Mouse (Mus musculus) ES-Bruce4 (cell line): Measurements from ENCODE around the gene Apol8. TPM values are rescaled to one million over a fixed set of nuclear protein-coding genes. Genes with fewer than 3 reads are reported as not detected.
"Not testable (repeated sequence)": the region's sequence is repeated elsewhere in the genome, so short reads cannot be mapped to it uniquely, and the experiment has no call there.

Experiments
- H3K27ac ChIP-seq: 2 replicates; pipeline ENCODE4 v1.5.1; 2012; ENCODE audit warnings: low read length, inconsistent platforms; ENCODE audit not compliant: insufficient read depth
- H3K27me3 ChIP-seq: 2 replicates; pipeline ENCODE4 v1.6.1; 2012; ENCODE audit warnings: mild to moderate bottlenecking, low read length, inconsistent platforms; ENCODE audit not compliant: control insufficient read depth, poor library complexity, insufficient read depth, severe bottlenecking
- H3K36me3 ChIP-seq: 2 replicates; pipeline ENCODE4 v1.6.1; 2012; ENCODE audit warnings: inconsistent platforms, mild to moderate bottlenecking, low read length, moderate library complexity; ENCODE audit not compliant: control insufficient read depth, poor library complexity, insufficient read depth, severe bottlenecking
- H3K4me1 ChIP-seq: one replicate; pipeline ENCODE4 v1.8.1; 2011; ENCODE audit warnings: low read length; ENCODE audit not compliant: control insufficient read depth, insufficient read depth
- H3K4me3 ChIP-seq: 2 replicates; pipeline ENCODE4 v1.5.1; 2011; ENCODE audit warnings: low read depth, mild to moderate bottlenecking, low read length
- H3K9ac ChIP-seq: 2 replicates; pipeline ENCODE4 v1.6.1; 2012; ENCODE audit warnings: low read depth, mild to moderate bottlenecking, inconsistent platforms; ENCODE audit not compliant: poor library complexity, severe bottlenecking
- H3K9me3 ChIP-seq: replicated peaks from 2 replicates; pipeline ENCODE4 v1.6.1; 2012; ENCODE audit warnings: mild to moderate bottlenecking, low read length, inconsistent platforms; ENCODE audit not compliant: control insufficient read depth, poor library complexity, insufficient read depth, severe bottlenecking
- polyA plus RNA-seq: library from polyadenylated mRNA; stranded (reverse); fragments of >200 nt; gene quantifications from 2 replicates; pipeline ENCODE4 v1.2.4, GENCODE M21; 2011; ENCODE audit warnings: low read depth; ENCODE audit not compliant: missing spikeins, insufficient read depth, insufficient read length

The Apol8 gene
- polyA plus RNA-seq, 1 experiment: 1.4 TPM

DNA sequence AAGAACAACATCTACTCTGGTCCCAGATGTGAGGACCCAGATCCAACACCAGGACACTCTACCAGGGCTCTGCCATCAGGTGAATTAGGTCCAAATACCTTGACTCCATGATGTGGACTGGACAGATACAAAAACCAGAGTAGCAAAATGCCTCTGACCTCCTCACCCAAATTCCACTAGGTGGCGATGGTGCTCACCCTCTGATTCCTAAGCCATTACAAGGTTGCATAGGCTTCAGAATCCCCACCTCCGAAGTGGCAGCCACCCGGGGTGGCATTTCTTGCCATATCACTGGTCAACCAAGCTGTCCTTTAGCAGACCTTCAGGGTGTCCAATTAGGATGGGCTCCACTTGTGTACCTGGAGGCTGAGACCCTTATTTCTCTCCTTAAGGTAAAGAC lies 29.7 kb downstream of the Apol8 start:
- H3K9me3 ChIP-seq, H3K4me1 ChIP-seq, H3K36me3 ChIP-seq, H3K27ac ChIP-seq, H3K9ac ChIP-seq, H3K27me3 ChIP-seq, H3K4me3 ChIP-seq: not testable (repeated sequence)

GRCm38 (mm10) chr15:77725393-77726020 lies 31.3 kb downstream of the Apol8 start:
- H3K27ac ChIP-seq, H3K9me3 ChIP-seq, H3K4me1 ChIP-seq, H3K36me3 ChIP-seq, H3K4me3 ChIP-seq, H3K9ac ChIP-seq, H3K27me3 ChIP-seq: not testable (repeated sequence)

DNA sequence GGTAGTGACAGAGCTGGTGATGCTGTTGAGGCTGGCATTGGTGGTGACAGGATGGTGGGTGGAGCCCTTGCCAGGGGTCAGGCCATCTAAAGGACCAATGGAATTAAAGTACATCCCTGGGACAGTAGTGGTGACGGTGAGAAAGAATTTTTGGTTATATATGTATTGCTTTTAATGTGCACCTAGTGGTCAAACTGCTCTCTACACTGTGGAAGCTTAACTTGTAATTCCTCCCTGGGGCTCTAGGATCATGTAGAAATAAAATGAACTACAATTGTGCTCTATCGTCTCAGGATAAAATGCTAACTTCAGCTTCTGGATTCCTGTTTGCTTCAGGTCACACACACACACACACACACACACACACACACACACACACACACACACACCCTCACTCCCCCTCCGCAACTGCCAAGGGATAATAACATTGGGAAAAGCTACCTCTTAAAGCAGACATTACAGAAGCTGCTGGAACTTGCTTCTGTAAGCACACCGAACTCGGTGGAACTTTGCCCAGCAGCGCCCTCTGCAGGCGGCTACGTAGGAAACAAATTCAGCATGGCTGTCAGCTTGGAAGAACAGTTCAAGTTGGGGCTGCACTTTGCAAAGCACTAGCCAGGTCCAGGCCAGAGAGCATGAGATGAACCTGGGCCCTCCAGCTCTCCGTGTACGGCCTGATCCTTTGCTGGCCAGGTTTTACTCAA lies 32.4 kb downstream of the Apol8 start:
- not testable (repeated sequence) for H3K4me3 ChIP-seq, H3K27ac ChIP-seq, H3K9ac ChIP-seq, H3K4me1 ChIP-seq, H3K36me3 ChIP-seq, H3K9me3 ChIP-seq, H3K27me3 ChIP-seq

DNA sequence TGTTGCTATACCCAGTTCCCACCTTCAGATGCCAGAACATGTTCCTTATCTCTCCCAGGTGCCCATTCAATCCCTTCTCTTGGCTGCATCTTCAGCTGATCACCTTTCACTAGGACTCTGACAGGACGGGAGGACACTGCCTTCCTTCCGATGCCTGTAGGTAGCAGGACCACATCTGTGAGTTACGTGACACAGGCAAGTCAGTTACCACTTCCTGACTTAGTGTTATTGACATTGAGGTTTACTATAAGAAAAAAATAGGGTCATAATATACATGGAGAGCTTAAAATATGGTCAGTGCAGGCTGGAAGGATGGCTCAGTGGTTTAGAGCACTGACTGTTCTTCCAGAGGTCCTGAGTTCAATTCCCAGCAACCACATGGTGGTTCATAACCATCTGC lies 35.3 kb downstream of the Apol8 start:
- H3K9me3 ChIP-seq, H3K27ac ChIP-seq, H3K27me3 ChIP-seq, H3K4me3 ChIP-seq, H3K9ac ChIP-seq, H3K36me3 ChIP-seq, H3K4me1 ChIP-seq: not testable (repeated sequence)

DNA sequence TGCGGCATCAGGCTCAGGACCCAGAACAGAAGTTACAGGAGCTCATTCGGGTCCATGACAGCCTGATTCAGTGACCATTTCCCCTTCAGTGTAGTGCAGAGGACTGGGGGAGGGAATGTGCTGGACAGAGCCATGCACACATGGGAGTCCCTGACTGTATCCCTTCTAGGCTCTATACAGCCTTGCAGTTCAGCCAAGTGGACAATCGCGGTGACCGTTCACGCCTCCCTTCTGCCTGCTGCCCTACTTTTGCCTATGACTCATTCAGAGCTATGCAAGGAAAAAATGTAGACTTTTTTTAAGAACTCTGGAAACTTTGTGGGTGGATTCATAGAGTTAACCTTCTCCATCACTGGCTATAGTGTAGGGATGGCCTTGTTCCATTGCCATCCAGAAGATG lies 38.6 kb downstream of the Apol8 start:
- not testable (repeated sequence) for H3K36me3 ChIP-seq, H3K4me1 ChIP-seq, H3K27ac ChIP-seq, H3K27me3 ChIP-seq, H3K4me3 ChIP-seq, H3K9ac ChIP-seq, H3K9me3 ChIP-seq

GRCm38 (mm10) chr15:77708936-77709335 lies 47.9 kb downstream of the Apol8 start:
- not testable (repeated sequence) for H3K27me3 ChIP-seq

GRCm38 (mm10) chr15:77705306-77705705 lies 51.5 kb downstream of the Apol8 start:
- not testable (repeated sequence) for H3K36me3 ChIP-seq, H3K4me1 ChIP-seq, H3K9ac ChIP-seq, H3K9me3 ChIP-seq, H3K27me3 ChIP-seq, H3K27ac ChIP-seq, H3K4me3 ChIP-seq

More at GRCm38 (mm10) chr15:77708936-77709335, 47.9 kb downstream of the Apol8 start:
- H3K27ac ChIP-seq, H3K9ac ChIP-seq, H3K36me3 ChIP-seq, H3K4me3 ChIP-seq, H3K4me1 ChIP-seq, H3K9me3 ChIP-seq: not testable (repeated sequence)

DNA sequence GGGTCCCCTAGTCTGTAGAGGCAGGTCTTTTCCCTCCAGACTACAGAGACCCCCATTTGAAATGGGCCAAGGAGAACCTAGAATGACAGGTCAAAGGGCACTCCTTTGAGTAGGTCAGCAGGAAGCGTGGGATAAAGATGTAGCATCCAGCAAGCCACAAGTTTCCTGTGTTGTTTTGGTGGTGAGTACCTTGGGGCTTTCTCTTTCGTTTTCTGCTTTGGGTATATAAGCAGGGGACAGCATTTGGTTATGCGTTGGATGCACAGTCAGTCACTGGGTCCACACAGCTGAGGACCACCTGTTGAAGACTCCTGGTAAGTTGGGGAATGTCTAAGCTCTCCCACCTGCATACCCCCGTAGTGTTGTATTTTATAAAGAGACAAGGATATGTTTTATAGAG lies 58.1 kb downstream of the Apol8 start, which contains the start of gene Apol7e:
Apol7e (plus strand) TSS at position 202 of the 400 bp plus-strand sequence.
- H3K27me3 ChIP-seq, H3K9me3 ChIP-seq, H3K36me3 ChIP-seq, H3K9ac ChIP-seq, H3K4me3 ChIP-seq, H3K4me1 ChIP-seq, H3K27ac ChIP-seq: not testable (repeated sequence)
